Mouse (Mus musculus): Measurements from ENCODE around the gene Shb.

GRCm38 (mm10) chr4:45578554-45579370, 46.5 kb upstream of the Shb start:
- TF ChIP-seq CTCF (IDR thresholded peaks at IDR 0.05; ENCODE audit: low read depth) = no peak
- TF ChIP-seq EP300 (IDR thresholded peaks at IDR 0.05; ENCODE audit: low read depth) = no peak

All from heart, postnatal 0 days (tissue).